Mouse (Mus musculus) midbrain, embryonic 13.5 days (tissue): ENCODE data around the gene Smim26. TPM values are rescaled to one million over a fixed set of nuclear protein-coding genes. Genes with fewer than 3 reads are reported as not detected.

Experiments used
- ATAC-seq: fragments of 200-750 bp; cut with Nextera tagmentation; 2 replicates; pipeline ENCODE4 v1.8.0; 2017; ENCODE audit warnings: mild to moderate bottlenecking, moderate TSS enrichment, moderate library complexity
- H3K27ac ChIP-seq: fragments of 300-500 bp; sonication (generic); 2 replicates; pipeline ENCODE4 v1.5.1; 2015; ENCODE audit warnings: inconsistent platforms, mild to moderate bottlenecking, moderate library complexity
- H3K27me3 ChIP-seq: fragments of 300-500 bp; sonication (generic); 2 replicates; pipeline ENCODE4 v1.6.1; 2015; ENCODE audit warnings: mild to moderate bottlenecking, inconsistent platforms
- H3K36me3 ChIP-seq: fragments of 300-500 bp; sonication (generic); 2 replicates; pipeline ENCODE4 v1.6.1; 2015; ENCODE audit warnings: mild to moderate bottlenecking, inconsistent platforms
- H3K4me1 ChIP-seq: fragments of 300-500 bp; sonication (generic); replicated peaks from 2 replicates; pipeline ENCODE4 v1.6.1; 2015; ENCODE audit warnings: inconsistent platforms
- H3K4me2 ChIP-seq: fragments of 300-500 bp; sonication (generic); replicated peaks from 2 replicates; pipeline ENCODE4 v1.6.1; 2015; ENCODE audit warnings: moderate library complexity, mild to moderate bottlenecking, inconsistent platforms
- H3K4me3 ChIP-seq: fragments of 300-500 bp; sonication (generic); replicated peaks from 2 replicates; pipeline ENCODE4 v1.5.1; 2015; ENCODE audit warnings: mild to moderate bottlenecking, inconsistent platforms
- H3K9ac ChIP-seq: fragments of 300-500 bp; sonication (generic); replicated peaks from 2 replicates; pipeline ENCODE4 v1.6.1; 2015; ENCODE audit warnings: mild to moderate bottlenecking, inconsistent platforms
- H3K9me3 ChIP-seq: fragments of 300-500 bp; sonication (generic); 2 replicates; pipeline ENCODE4 v1.6.1; 2016; ENCODE audit warnings: mild to moderate bottlenecking, inconsistent platforms
- WGBS: fragments of 180-500 bp; shearing (Covaris S2); methylation state at CpG from one replicate; pipeline ENCODE4 v1.1.7; 2015; 5-methylcytosine and 5-hydroxymethylcytosine counted together
- microRNA-seq: library from miRNA; unstranded; fragments of <30 nt; microRNA quantifications from one replicate; pipeline ENCODE4, GENCODE M21; 2016
- polyA plus RNA-seq: library from polyadenylated mRNA; unstranded; fragments of >200 nt; fragmentation: Nextera tagmentation; extraction: Ambion mirVana; gene quantifications from 2 replicates; pipeline ENCODE4 v1.2.1, GENCODE M21; 2015

Gene Smim26
- polyA plus RNA-seq, 1 experiment from 2014 or later: 54.6 TPM

DNA sequence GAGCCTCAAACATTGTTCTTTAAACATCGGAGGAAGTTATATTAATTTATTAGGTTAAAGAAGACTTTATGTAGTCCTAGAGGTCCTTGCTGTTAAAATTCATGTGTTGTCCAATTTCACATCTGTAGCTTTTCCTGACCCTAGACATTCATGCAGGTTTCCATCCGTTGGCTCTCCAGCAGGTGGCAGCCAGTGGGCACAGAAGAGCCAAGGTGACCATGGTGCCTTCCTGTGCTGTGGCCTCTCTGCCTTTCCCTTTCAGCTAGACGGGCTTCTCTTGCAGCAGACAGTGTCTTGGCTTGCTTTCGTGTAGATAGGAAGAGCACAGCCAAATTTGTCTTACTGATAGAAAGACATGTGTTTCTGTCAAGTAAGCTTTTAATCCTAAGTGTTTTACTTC is 44.9 kb downstream of the Smim26 start:
- 68% methylated on average over 4 of the region's 4 CpGs for WGBS
- no peak overlapping the region for H3K9ac ChIP-seq
- H3K4me1 ChIP-seq: peaks cover 5% of the 10 kb centered on the region
- H3K4me3 ChIP-seq: no peak overlapping the region
- no peak overlapping the region for H3K4me2 ChIP-seq
- no peak for ATAC-seq
- H3K27me3 ChIP-seq: no peaks in the 10 kb centered on the region
- H3K9me3 ChIP-seq: no peaks in the 10 kb centered on the region
- no peaks in the 10 kb centered on the region for H3K36me3 ChIP-seq
- H3K27ac ChIP-seq: no peak overlapping the region

DNA sequence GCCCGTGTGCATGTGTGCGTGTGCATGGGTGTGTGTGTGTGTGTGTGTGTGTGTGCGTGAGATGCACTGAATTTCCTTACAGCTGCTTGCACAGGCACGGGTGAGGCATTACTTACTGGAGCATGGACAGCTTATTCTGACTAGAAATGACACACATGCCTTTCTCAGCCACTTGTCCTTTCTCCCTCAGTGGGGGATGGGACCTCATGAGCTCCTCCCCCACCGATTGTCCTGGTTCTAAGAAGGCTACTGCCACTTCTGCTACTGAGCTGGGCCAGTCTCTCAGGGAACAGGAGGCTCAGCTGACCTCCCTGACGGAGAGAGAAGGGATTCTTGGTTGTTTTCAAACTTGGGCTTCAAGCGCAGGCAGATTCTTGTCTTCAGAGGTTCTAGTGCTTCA is 46.2 kb downstream of the Smim26 start:
- WGBS: 63% methylated on average over 7 of the region's 7 CpGs
- Histone ChIP-seq H3K4me1 (peaks cover 5% of the 10 kb centered on the region), H3K9ac (no peak overlapping the region), H3K4me2 (no peak overlapping the region), H3K9me3 (no peaks in the 10 kb centered on the region), H3K4me3 (no peak overlapping the region), H3K36me3 (no peaks in the 10 kb centered on the region), H3K27ac (no peak overlapping the region), H3K27me3 (no peaks in the 10 kb centered on the region)
- ATAC-seq: no peak

DNA sequence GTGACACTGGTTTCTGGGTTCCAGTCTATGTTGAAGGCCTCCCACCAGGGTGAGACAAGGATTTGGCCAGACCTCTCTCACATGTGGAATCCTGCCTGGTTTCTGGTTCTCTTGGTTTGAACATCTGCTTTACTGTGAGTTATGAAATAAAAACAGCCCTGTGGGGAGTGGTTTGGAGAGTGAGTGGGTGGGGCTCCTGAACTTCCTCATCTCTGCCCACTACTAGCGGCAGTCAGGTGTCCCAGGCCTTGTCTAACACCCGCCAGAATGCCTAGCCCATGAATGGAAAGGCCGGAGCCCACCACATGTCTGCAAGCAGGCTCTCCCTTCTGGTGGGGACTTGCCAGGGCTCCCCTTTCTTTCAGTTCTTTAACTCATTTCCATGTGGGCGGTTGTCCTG is 48.1 kb downstream of the Smim26 start:
- no peaks in the 10 kb centered on the region for H3K36me3 ChIP-seq
- no peak overlapping the region for H3K27ac ChIP-seq
- no peak overlapping the region for H3K4me2 ChIP-seq
- ATAC-seq: no peak
- no peak overlapping the region for H3K4me3 ChIP-seq
- H3K27me3 ChIP-seq: no peaks in the 10 kb centered on the region
- 88% methylated on average over 4 of the region's 4 CpGs for WGBS
- H3K4me1 ChIP-seq: peaks cover 12% of the 10 kb centered on the region
- H3K9ac ChIP-seq: no peak overlapping the region
- no peaks in the 10 kb centered on the region for H3K9me3 ChIP-seq

Small RNA genes within 50 kb of the gene (microRNA-seq; reads per million reads assigned to microRNA genes)
- not detected for gene Gm24823

Other genes starting within 250 kb of the Smim26 start
- gene Kat14, start 225.1 kb upstream of the Smim26 start, polyA plus RNA-seq: 31.7 and 39.9 TPM in 2 replicates
- gene Pet117, start 225.1 kb upstream of the Smim26 start, polyA plus RNA-seq: 1.6 and 2.2 TPM in 2 replicates
- 10.0 and 11.1 TPM in 2 replicates for gene Dzank1, start 66.6 kb upstream of the Smim26 start, polyA plus RNA-seq
- 32.6 and 33.0 TPM in 2 replicates for gene Polr3f, start 66.3 kb upstream of the Smim26 start, polyA plus RNA-seq
- 63.3 and 65.4 TPM in 2 replicates for gene Rbbp9, start 43.2 kb upstream of the Smim26 start, polyA plus RNA-seq
- gene Sec23b, start 37.8 kb upstream of the Smim26 start, polyA plus RNA-seq: 81.1 and 88.0 TPM in 2 replicates
- 80.8 and 89.8 TPM in 2 replicates for gene Dtd1, start 5.8 kb downstream of the Smim26 start, polyA plus RNA-seq
- not detected in 2 replicates for gene Scp2d1, start 229.6 kb downstream of the Smim26 start, polyA plus RNA-seq